Mouse (Mus musculus): Measurements from ENCODE around the gene Gnb5.

Gene Gnb5

GRCm38 (mm10) chr9:75308621-75309020, 2.5 kb downstream of the Gnb5 start:
- DNase-seq, result no peak

- peak; percentile 87 for DNase-seq
These were observed 5.9 kb downstream of the Gnb5 start for GRCm38 (mm10) chr9:75312008-75312407.

GRCm38 (mm10) chr9:75313138-75313831, 7.2 kb downstream of the Gnb5 start:
- DNase-seq, result no peak

- DNase-seq, result peak; percentile 89
These were observed 7.9 kb downstream of the Gnb5 start for GRCm38 (mm10) chr9:75313832-75314516.

GRCm38 (mm10) chr9:75314517-75315105, 8.5 kb downstream of the Gnb5 start:
- DNase-seq, result no peak

GRCm38 (mm10) chr9:75315238-75315637, 9.2 kb downstream of the Gnb5 start:
- no peak for DNase-seq

GRCm38 (mm10) chr9:75316771-75317170, 10.7 kb downstream of the Gnb5 start:
- no peak for DNase-seq

GRCm38 (mm10) chr9:75318196-75318595, 12.1 kb downstream of the Gnb5 start:
- DNase-seq, result no peak

- no peak for DNase-seq
These were observed 13.3 kb downstream of the Gnb5 start for GRCm38 (mm10) chr9:75319365-75319764.

- DNase-seq, result no peak
These were observed 16.2 kb downstream of the Gnb5 start for GRCm38 (mm10) chr9:75322099-75322885.

GRCm38 (mm10) chr9:75328047-75328446, 22.0 kb downstream of the Gnb5 start:
- DNase-seq, result no peak

- DNase-seq, result no peak
These were observed 24.7 kb downstream of the Gnb5 start for GRCm38 (mm10) chr9:75330821-75331220.

- DNase-seq, result no peak
These were observed 28.4 kb downstream of the Gnb5 start for GRCm38 (mm10) chr9:75334440-75334839.

- no peak for DNase-seq
These were observed 31.9 kb downstream of the Gnb5 start for GRCm38 (mm10) chr9:75338016-75338415.

- DNase-seq, result no peak
These were observed 36.3 kb downstream of the Gnb5 start for GRCm38 (mm10) chr9:75342433-75342832.

GRCm38 (mm10) chr9:75347458-75347857, 41.4 kb downstream of the Gnb5 start, which contains the start of gene Bcl2l10:
Gene Bcl2l10 (plus strand): TSS chr9:75347758.
- no peak for DNase-seq

GRCm38 (mm10) chr9:75348066-75348465, 42.0 kb downstream of the Gnb5 start:
- no peak for DNase-seq

- DNase-seq, result no peak
These were observed 42.6 kb downstream of the Gnb5 start for GRCm38 (mm10) chr9:75348641-75349040.

GRCm38 (mm10) chr9:75353094-75353493, 47.0 kb downstream of the Gnb5 start:
- no peak for DNase-seq

GRCm38 (mm10) chr9:75355783-75356182, 49.7 kb downstream of the Gnb5 start:
- DNase-seq, result no peak

- no peak for DNase-seq
These were observed 51.1 kb downstream of the Gnb5 start for GRCm38 (mm10) chr9:75357087-75357654.

GRCm38 (mm10) chr9:75361699-75362098, 55.6 kb downstream of the Gnb5 start:
- DNase-seq, result peak; percentile 68

GRCm38 (mm10) chr9:75362201-75362600, 56.1 kb downstream of the Gnb5 start:
- DNase-seq, result no peak
